Mouse (Mus musculus) kidney, postnatal 0 days (tissue): Measurements from ENCODE around the gene Zgrf1. TPM values are rescaled to one million over a fixed set of nuclear protein-coding genes. Genes with fewer than 3 reads are reported as not detected.

Source experiments
- ATAC-seq: fragments of 200-750 bp; cut with Nextera tagmentation; replicated peaks from 2 replicates; pipeline ENCODE4 v1.8.0; 2017; ENCODE audit warnings: low read depth, moderate number of reproducible peaks, moderate TSS enrichment, moderate library complexity; ENCODE audit not compliant: low FRiP score
- DNase-seq: peaks from one replicate; pipeline ENCODE4 v3.0.0-alpha.2; 2016; ENCODE audit warnings: low spot score
- H3K27ac ChIP-seq: fragments of 300-500 bp; sonication (generic); 2 replicates; pipeline ENCODE4 v1.5.1; 2014; ENCODE audit warnings: mild to moderate bottlenecking
- H3K27me3 ChIP-seq: fragments of 300-500 bp; sonication (generic); 2 replicates; pipeline ENCODE4 v1.6.1; 2014; ENCODE audit warnings: low read length, mixed read lengths; ENCODE audit not compliant: insufficient read depth
- H3K36me3 ChIP-seq: fragments of 300-500 bp; sonication (generic); 2 replicates; pipeline ENCODE4 v1.6.1; 2014; ENCODE audit warnings: low read length, mixed read lengths; ENCODE audit not compliant: insufficient read depth
- H3K4me1 ChIP-seq: fragments of 300-500 bp; sonication (generic); replicated peaks from 2 replicates; pipeline ENCODE4 v1.6.1; 2014; ENCODE audit warnings: antibody characterized with exemption, low read length, mixed read lengths; ENCODE audit not compliant: insufficient read depth
- H3K4me2 ChIP-seq: fragments of 300-500 bp; sonication (generic); 2 replicates; pipeline ENCODE4 v1.6.1; 2014; ENCODE audit warnings: mild to moderate bottlenecking, low read length, moderate library complexity, mixed read lengths
- H3K4me3 ChIP-seq: fragments of 300-500 bp; sonication (generic); replicated peaks from 2 replicates; pipeline ENCODE4 v1.5.1; 2014; ENCODE audit warnings: low read depth, low read length
- H3K9ac ChIP-seq: fragments of 300-500 bp; sonication (generic); 2 replicates; pipeline ENCODE4 v1.6.1; 2014; ENCODE audit warnings: low read depth, low read length
- H3K9me3 ChIP-seq: fragments of 300-500 bp; sonication (generic); replicated peaks from 2 replicates; pipeline ENCODE4 v1.6.1; 2016; ENCODE audit warnings: low read length, inconsistent platforms, mixed read lengths
- CTCF ChIP-seq: IDR thresholded peaks from 2 replicates; pipeline ENCODE4 v1.5.1; 2016; ENCODE audit warnings: antibody characterized with exemption, low read depth, mild to moderate bottlenecking, moderate library complexity
- WGBS: fragments of 180-500 bp; shearing (Covaris S2); extraction: QIAGEN DNeasy Blood & Tissue Kit; methylation state at CpG from one replicate; pipeline ENCODE4 v1.1.7; 2014; 5-methylcytosine and 5-hydroxymethylcytosine counted together
- polyA plus RNA-seq: library from polyadenylated mRNA; unstranded; fragments of >200 nt; fragmentation: Nextera tagmentation; extraction: Ambion mirVana; gene quantifications from 2 replicates; pipeline ENCODE4 v1.2.1, GENCODE M21; 2015

The Zgrf1 gene
- 2.3 and 3.2 TPM in 2 replicates for polyA plus RNA-seq

DNA sequence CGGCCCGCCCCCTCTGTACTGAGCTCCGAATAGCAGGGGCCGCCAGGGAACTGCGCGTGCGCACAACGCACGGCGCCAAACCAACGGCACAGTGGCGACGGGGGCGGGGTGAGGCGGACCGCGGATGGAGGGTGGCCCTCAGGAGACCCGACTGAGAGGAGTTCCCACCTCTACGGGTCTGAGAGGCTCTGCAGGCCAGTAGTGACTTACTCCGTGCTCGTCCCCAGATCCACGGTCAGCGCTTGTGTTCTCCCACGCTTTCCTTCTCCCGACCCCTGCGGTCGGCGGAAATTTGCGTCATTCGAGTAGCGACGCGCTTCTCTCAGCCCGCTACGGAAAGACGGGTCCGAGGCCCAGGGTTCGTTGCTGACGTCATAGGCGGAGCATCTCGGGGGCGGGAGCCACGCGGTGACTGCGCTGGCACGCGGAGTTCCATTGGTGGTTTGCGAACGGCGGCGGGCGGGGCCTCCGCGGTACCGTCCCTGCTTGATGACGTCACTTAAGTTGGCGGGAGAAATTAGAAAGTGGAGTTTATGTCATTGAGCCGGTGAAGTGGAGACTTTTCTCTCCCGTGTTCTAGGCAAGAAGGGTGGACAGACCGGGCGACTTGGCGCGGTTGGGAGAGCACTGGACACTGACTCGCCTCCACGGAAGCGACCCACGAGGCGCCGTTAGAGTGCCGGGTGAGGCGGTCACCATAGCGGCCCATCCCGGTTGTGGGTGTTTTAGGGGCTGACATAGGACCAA is at the start of gene Zgrf1, which contains the start of gene Larp7:
Zgrf1 (plus strand) TSS at position 517 of the 747 bp plus-strand sequence.
Larp7 (minus strand) TSS at position 377 of the 747 bp plus-strand sequence.
- DNase-seq: peak; percentile 99
- peak within 1 kb of the TSS; percentile 77 for H3K9ac ChIP-seq
- H3K27ac ChIP-seq: peak within 1 kb of the TSS; percentile 95
- H3K9me3 ChIP-seq: no peaks in the 10 kb centered on the region
- under 1% methylated on average over 72 of the region's 73 CpGs for WGBS
- H3K4me2 ChIP-seq: peak within 1 kb of the TSS; percentile 78
- peak; percentile 12; the same call in 1 of the 2 replicates for TF ChIP-seq CTCF
- ATAC-seq: peak; percentile 99
- H3K27me3 ChIP-seq: no peaks in the 10 kb centered on the region
- peak within 1 kb of the TSS; percentile 80 for H3K4me3 ChIP-seq
- H3K36me3 ChIP-seq: no peaks in the 10 kb centered on the region
- H3K4me1 ChIP-seq: no peaks in the 10 kb centered on the region

DNA sequence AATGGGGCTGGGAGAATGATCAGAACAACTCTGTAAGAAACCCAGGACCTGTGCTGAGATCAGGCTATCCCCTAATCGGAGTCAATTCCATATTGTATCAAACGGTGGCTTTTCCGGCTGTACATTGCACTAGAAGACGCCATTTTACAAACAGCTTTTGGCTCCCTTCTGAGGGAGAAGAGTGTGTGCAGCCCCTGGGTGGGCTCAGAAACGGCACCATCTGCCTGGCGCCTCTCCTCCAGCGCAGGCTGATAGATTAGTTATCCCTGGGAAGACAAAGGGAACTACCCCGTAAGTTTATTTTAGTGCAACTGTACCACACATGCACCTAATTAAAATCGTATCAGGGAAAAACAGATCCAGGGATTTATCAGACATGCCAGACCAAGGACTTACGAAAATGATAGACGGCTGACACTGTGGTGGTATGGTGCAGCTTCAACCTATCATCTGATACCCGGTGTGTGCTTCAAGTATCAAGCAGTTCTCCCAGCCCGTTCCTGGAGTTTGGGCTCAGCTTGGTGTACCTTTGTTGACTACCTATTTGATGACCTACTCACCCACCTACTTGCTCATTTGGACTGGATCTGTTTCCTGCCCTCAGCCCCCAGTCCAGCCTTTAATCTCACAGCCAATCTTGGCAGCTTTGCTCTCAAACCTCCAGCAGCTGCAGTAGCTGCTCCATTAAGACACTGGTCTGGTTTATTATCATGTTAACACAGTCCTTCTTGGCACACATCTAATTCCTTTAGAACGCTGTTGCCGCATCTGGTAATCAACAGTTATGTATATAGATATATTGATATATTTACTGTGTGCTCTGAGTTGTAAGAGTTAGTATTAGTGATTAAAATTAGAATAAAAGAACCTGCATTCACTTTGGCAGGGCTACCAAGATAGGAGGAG is 45.2 kb upstream of the Zgrf1 start:
- no peak for ATAC-seq
- no peaks in the 10 kb centered on the region for H3K36me3 ChIP-seq
- DNase-seq: no peak

DNA sequence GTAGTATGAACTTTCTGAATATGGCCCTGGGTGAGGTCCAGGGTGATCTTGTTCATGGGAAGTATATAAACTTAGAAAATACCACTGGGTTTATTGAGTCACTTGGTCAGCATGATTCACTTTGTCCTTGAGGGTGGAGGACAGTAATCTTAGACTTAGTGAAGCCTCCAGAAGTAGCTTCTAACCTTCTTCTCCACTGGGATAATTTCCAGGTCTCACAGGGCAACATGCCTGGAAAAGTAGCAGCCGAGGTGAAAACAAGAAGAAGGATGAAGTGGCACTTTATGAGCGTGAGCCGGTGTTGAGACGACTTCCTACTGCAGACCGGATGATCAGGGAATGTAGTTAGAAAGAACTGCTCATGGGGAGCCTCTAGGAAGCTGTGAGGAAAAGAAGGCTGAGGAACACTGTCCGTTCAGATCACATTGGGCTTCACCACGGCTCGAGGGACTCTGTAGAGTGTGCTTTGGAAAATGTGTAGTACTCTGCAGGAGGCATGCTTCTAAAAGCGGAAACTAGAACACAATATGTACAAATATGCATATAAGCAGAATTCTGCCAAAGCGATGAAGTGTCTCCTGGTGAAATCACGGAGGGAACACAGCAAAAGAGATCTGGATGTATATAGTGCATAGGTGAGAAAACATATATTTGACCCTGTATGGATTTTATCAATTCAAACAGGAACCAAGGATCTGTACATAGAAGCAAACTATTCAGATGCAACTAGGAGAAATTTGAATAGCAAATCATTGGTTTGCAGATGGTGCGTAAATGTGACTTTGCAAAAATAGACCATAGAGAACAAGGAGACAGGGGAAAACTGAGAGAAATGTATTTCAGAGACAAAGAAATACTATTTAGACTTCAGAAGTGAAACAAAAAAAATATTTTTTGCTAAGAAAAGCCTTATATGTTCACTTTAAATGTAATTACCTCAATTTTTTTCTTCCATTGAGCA is 41.2 kb upstream of the Zgrf1 start:
- no peaks in the 10 kb centered on the region for H3K27me3 ChIP-seq
- H3K27ac ChIP-seq: no peak overlapping the region
- 75% methylated on average over 12 of the region's 12 CpGs for WGBS
- TF ChIP-seq CTCF: no peak
- H3K4me1 ChIP-seq: no peaks in the 10 kb centered on the region
- no peaks in the 10 kb centered on the region for H3K9me3 ChIP-seq
- H3K9ac ChIP-seq: no peak overlapping the region
- no peak overlapping the region for H3K4me3 ChIP-seq
- H3K4me2 ChIP-seq: no peak overlapping the region
- no peak for DNase-seq
- no peak for ATAC-seq
- no peaks in the 10 kb centered on the region for H3K36me3 ChIP-seq

More for the DNA sequence above, 45.2 kb upstream of the Zgrf1 start:
- H3K4me1 ChIP-seq: no peaks in the 10 kb centered on the region
- 76% methylated on average over 15 of the region's 15 CpGs for WGBS
- no peak overlapping the region for H3K27ac ChIP-seq
- no peak for TF ChIP-seq CTCF
- H3K4me2 ChIP-seq: no peak overlapping the region
- no peaks in the 10 kb centered on the region for H3K27me3 ChIP-seq
- no peaks in the 10 kb centered on the region for H3K9me3 ChIP-seq
- no peak overlapping the region for H3K4me3 ChIP-seq
- H3K9ac ChIP-seq: no peak overlapping the region

GRCm38 (mm10) chr3:127512794-127513335 is 40.4 kb upstream of the Zgrf1 start:
- no peak for TF ChIP-seq CTCF
- no peak for ATAC-seq

DNA sequence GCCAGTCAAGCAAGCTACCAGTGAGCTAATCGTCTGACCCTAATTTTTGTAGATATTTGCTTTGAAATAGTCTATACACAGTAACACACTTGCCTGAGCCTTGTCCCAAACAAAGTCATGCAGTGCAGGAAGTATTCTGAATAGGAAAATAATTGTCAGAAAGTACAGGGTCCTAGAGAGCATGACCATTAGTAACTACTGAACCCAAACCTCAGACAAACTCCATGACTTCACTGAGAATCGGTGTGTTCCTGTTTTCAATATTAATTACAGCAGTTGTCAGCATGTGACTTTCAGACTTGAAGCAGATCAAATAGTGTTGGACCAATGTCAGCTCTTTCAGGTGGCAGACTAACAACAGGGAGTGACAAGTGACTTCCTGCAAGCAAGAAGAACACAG is 39.6 kb upstream of the Zgrf1 start:
- H3K36me3 ChIP-seq: no peaks in the 10 kb centered on the region
- TF ChIP-seq CTCF: no peak
- no peak overlapping the region for H3K27ac ChIP-seq
- no peaks in the 10 kb centered on the region for H3K27me3 ChIP-seq
- no peak overlapping the region for H3K9ac ChIP-seq
- no peak for DNase-seq
- ATAC-seq: no peak
- no peak overlapping the region for H3K4me3 ChIP-seq
- H3K9me3 ChIP-seq: no peaks in the 10 kb centered on the region
- no peaks in the 10 kb centered on the region for H3K4me1 ChIP-seq
- 76% methylated on average over 2 of the region's 2 CpGs for WGBS
- no peak overlapping the region for H3K4me2 ChIP-seq

More at GRCm38 (mm10) chr3:127512794-127513335, 40.4 kb upstream of the Zgrf1 start:
- Histone ChIP-seq H3K9ac (no peak overlapping the region), H3K4me3 (no peak overlapping the region), H3K4me2 (no peak overlapping the region), H3K36me3 (no peaks in the 10 kb centered on the region), H3K9me3 (no peaks in the 10 kb centered on the region), H3K27ac (no peak overlapping the region), H3K4me1 (no peaks in the 10 kb centered on the region), H3K27me3 (no peaks in the 10 kb centered on the region)
- no peak for DNase-seq
- WGBS: 74% methylated on average over 15 of the region's 15 CpGs
